Mouse (Mus musculus) hindbrain, embryonic 11.5 days (tissue): ENCODE measurements at regions not wholly inside any gene's neighbourhood (a gene's known extent, or its start where the extent isn't known, plus 50 kb on each side); places are given as distances from the start of the nearest gene placed in this dataset.
"Not testable (repeated sequence)": the region's sequence is repeated elsewhere in the genome, so short reads cannot be mapped to it uniquely, and the experiment has no call there.

Experiments used
- ATAC-seq: fragments of 200-750 bp; cut with Nextera tagmentation; 2 replicates; pipeline ENCODE4 v1.8.0; 2017; ENCODE audit warnings: mild to moderate bottlenecking, moderate TSS enrichment, moderate library complexity; ENCODE audit not compliant: low FRiP score
- DNase-seq: peaks from one replicate; pipeline ENCODE4 v3.0.0-alpha.2; 2015; ENCODE audit warnings: low spot score
- H3K27ac ChIP-seq: fragments of 300-500 bp; sonication (generic); 2 replicates; pipeline ENCODE4 v1.5.1; 2014; ENCODE audit warnings: mild to moderate bottlenecking, low read depth, low read length
- H3K27me3 ChIP-seq: fragments of 300-500 bp; sonication (generic); 2 replicates; pipeline ENCODE4 v1.6.1; 2014; ENCODE audit warnings: mild to moderate bottlenecking, low read length, moderate library complexity, mixed read lengths; ENCODE audit not compliant: control insufficient read depth, insufficient read depth
- H3K36me3 ChIP-seq: fragments of 300-500 bp; sonication (generic); 2 replicates; pipeline ENCODE4 v1.6.1; 2014; ENCODE audit warnings: mild to moderate bottlenecking, low read length, moderate library complexity, mixed read lengths; ENCODE audit not compliant: control insufficient read depth, insufficient read depth
- H3K4me1 ChIP-seq: fragments of 300-500 bp; sonication (generic); replicated peaks from 2 replicates; pipeline ENCODE4 v1.6.1; 2014; ENCODE audit warnings: low read length, mixed read lengths; ENCODE audit not compliant: control insufficient read depth, insufficient read depth
- H3K4me2 ChIP-seq: fragments of 300-500 bp; sonication (generic); replicated peaks from 2 replicates; pipeline ENCODE4 v1.6.1; 2014; ENCODE audit warnings: mild to moderate bottlenecking, low read depth, low read length
- H3K4me3 ChIP-seq: fragments of 300-500 bp; sonication (generic); 2 replicates; pipeline ENCODE4 v1.5.1; 2014; ENCODE audit warnings: low read depth, low read length
- H3K9ac ChIP-seq: fragments of 300-500 bp; sonication (generic); 2 replicates; pipeline ENCODE4 v1.6.1; 2014; ENCODE audit warnings: low read depth, low read length
- H3K9me3 ChIP-seq: fragments of 300-500 bp; sonication (generic); 2 replicates; pipeline ENCODE4 v1.6.1; 2016; ENCODE audit warnings: low read length; ENCODE audit not compliant: control insufficient read depth
- WGBS: fragments of 180-500 bp; shearing (Covaris S2); extraction: QIAGEN DNeasy Blood & Tissue Kit; methylation state at CpG from one replicate; pipeline ENCODE4 v1.1.7; 2014; 5-methylcytosine and 5-hydroxymethylcytosine counted together

DNA sequence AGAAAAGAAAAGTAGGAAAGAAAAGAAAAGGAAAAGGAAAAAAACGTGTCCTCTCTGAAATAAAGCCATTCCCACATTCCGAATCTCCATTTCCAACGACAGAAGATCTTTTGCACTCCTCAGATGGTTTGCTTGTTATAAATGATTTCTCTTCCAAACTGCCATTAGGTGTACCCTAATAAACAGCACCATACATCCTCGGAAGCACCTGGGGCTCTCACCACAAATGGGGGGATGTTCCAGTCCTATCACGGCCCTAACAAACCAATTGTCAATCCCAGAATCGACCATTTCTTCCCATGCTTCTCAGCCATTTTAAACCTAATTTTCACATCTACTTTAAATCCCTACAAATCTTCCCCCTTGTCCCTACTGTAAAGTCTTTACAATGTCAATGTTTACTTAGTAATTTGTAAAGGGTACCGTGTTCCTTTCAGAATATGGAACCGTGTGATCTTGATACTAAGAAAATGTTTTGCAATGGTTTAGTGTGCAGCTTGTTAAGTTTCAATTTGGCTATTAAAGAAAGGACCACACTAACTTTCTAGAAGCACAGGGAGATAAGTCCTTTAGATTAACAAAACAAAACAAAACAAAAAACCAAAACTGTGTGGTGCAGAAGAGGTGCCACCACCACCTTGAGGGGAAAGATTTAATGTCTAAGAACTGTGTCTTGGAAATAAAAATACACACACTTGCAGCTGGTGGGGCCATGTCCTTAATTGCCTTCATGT lies 66.6 kb upstream of the Chd2 start:
- Histone ChIP-seq H3K27ac (peak overlapping the region; percentile 82), H3K27me3 (no peaks in the 10 kb centered on the region), H3K9ac (no peak overlapping the region; the same call in 1 of the 2 replicates), H3K36me3 (no peaks in the 10 kb centered on the region), H3K4me1 (no peaks in the 10 kb centered on the region), H3K4me3 (no peak overlapping the region), H3K4me2 (no peak overlapping the region), H3K9me3 (no peaks in the 10 kb centered on the region)
- ATAC-seq (no peak), DNase-seq (peak; percentile 33)
- WGBS: 42% methylated on average over 8 of the region's 8 CpGs

DNA sequence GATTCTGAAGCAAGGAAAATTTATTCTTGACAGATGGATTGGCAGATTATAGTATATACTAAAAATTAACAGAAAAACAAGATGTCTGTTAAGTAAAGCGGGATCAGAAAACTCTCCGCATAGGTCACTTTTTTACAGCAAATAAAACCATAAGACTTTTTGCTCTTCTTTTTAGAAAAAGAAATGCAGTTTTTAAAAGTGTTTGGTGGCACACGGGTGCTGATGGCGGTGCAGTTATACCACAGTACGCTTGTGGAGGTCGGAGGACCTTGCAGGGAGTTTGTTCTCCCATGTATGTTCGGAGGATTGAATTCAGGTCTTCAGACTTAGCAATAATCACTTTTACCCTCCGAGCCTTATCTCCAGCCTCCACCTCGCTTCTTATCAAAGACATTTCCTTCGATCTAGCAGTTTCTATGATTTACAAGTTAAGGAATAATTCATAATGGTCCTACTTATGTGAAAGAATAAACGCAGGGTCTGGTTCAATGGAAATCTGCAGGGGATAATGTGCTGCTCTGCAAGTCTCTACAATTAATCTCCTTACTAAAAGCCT lies 65.9 kb upstream of the Chd2 start:
- DNase-seq: peak; percentile 49

DNA sequence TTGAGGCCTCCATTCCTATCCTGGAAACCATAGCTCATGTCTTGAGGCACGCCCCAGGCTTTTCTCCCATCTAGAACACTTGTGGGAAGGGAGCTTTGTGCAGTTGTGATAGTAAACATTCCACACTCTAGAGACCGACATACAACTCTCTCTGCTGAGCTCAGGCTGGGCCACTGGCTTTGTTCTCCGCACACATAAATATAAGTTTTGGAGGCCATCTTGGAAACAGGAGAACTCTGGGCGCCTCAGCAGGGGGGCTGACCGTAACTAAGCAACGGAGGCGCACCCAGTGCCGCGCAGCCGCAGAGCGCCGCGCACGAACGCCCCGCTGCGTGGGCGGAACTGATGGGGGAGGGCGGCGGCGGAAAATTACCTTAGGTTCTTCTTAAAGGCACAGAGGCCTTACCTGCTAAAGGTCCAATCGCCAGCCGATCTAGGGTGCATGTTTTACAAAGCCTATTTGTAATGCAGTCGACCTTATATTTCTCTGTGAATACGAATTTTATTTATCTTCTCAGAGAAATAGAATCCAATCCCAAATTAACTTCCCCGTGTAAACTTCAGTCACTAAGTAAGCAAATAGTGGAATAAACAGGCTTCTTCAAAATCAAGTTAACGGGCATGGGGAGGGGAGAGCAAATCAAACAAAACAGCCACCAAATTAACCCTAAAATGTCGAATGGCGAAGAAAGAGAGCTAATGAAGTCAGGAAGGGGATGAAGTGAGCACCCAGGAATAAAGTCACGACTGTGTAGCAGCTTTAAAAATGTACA lies 65.2 kb upstream of the Chd2 start:
- Histone ChIP-seq H3K4me1 (no peaks in the 10 kb centered on the region), H3K9ac (peak overlapping the region; percentile 44), H3K4me3 (peak overlapping the region; percentile 20), H3K9me3 (no peaks in the 10 kb centered on the region), H3K4me2 (peak overlapping the region; percentile 36), H3K27me3 (no peaks in the 10 kb centered on the region), H3K36me3 (no peaks in the 10 kb centered on the region), H3K27ac (peak overlapping the region; percentile 82)
- ATAC-seq (peak; percentile 91), DNase-seq (peak; percentile 95)
- WGBS: 2% methylated on average over 30 of the region's 30 CpGs

More for the DNA sequence above, 65.9 kb upstream of the Chd2 start:
- Histone ChIP-seq H3K36me3 (no peaks in the 10 kb centered on the region), H3K27ac (peak overlapping the region; percentile 82), H3K9me3 (no peaks in the 10 kb centered on the region), H3K4me2 (peak overlapping the region; percentile 36), H3K9ac (peak overlapping the region; percentile 44), H3K4me1 (no peaks in the 10 kb centered on the region), H3K27me3 (no peaks in the 10 kb centered on the region), H3K4me3 (peak overlapping the region; percentile 20)
- peak; percentile 43; the same call in 1 of the 2 replicates for ATAC-seq
- WGBS: 14% methylated on average over 11 of the region's 11 CpGs

DNA sequence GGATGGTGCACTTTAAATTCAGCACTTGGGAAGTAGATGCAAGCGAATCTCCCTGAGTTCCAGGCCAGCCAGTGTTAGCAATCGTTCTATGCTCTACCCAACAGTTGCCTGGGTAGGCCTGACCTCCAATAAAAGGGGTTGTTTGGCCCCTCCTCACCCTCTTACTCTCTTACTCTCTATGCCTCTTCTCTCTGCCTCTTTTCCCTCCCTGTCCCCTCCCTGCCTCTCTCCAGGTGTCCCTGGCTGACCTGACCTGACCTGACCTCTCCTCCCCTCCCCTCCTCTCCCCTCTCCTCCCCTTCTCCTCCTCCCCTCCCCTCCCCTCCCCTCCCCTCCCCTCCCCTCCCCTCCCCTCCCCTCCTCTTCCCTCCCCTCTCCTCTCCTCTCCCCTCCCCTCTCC lies 63.0 kb upstream of the Chd2 start:
- Histone ChIP-seq H3K36me3 (no peaks in the 10 kb centered on the region), H3K27ac (no peak overlapping the region), H3K4me3 (no peak overlapping the region), H3K4me2 (no peak overlapping the region), H3K27me3 (no peaks in the 10 kb centered on the region), H3K9me3 (no peaks in the 10 kb centered on the region), H3K9ac (no peak overlapping the region), H3K4me1 (no peaks in the 10 kb centered on the region)
- DNase-seq (no peak), ATAC-seq (no peak)
- 40% methylated on average over 2 of the region's 2 CpGs for WGBS

DNA sequence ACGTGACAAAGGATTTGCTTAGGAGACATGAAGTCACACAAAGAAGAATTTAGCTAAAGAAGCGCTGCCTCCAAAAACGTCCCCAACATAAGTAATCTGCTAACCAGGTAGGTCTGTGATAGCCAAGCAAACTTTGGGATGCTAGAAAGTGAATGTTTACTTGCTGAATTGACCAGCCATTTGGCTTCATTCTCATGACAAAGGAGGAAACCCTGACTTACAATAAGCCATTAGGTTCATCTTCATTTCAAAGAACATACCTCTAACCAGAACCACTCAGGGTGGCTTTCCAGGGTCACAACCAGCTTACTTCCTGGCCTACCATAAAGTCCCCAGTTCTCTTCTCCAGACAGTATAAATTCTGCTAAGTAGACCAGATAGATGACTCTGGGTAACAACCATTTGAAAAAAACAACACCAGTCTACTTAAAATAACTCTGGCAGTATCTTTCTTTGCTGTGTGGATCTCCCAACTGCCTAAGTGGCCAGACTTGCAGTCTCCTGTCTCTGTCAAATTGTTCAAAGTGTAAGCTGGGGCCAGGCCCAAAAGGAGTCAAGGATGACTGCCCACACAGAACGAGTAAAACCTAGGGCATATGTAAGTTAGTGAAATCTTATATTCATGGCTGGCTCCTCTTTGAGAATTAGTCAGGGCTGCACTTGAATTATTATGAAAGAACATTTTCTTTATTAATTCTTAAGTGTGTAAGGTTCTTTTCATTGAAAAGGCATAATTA lies 61.4 kb upstream of the Chd2 start:
- Histone ChIP-seq H3K27me3 (no peaks in the 10 kb centered on the region), H3K4me2 (no peak overlapping the region), H3K4me3 (no peak overlapping the region), H3K27ac (no peak overlapping the region), H3K9me3 (no peaks in the 10 kb centered on the region), H3K36me3 (no peaks in the 10 kb centered on the region), H3K4me1 (no peaks in the 10 kb centered on the region), H3K9ac (no peak overlapping the region)
- DNase-seq (no peak), ATAC-seq (no peak)
- WGBS: 53% methylated on average over 4 of the region's 4 CpGs

DNA sequence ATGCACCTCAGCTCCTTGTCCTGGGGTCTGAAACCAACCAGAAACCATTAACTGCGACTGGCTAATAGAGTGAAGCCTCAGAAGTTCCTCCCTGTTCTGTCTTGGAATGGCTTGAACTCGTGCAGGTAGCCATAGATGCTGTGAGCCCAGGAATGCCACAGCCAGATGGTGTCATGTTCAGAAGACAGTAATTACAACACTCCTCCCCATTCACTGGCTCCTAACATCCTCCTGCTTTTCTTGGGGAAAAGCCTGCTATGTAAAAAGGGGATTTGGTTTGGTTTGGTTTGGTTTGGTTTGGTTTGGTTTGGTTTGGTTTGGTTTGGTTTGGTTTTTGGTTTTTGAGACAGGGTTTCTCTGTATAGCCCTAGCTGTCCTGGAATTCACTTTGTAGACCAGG lies 59.7 kb upstream of the Chd2 start:
- Histone ChIP-seq H3K4me3 (no peak overlapping the region), H3K4me2 (no peak overlapping the region), H3K27me3 (no peaks in the 10 kb centered on the region), H3K36me3 (no peaks in the 10 kb centered on the region), H3K9me3 (no peaks in the 10 kb centered on the region), H3K9ac (no peak overlapping the region), H3K27ac (no peak overlapping the region), H3K4me1 (no peaks in the 10 kb centered on the region)
- 54% methylated on average over 2 of the region's 2 CpGs for WGBS
- no peak for ATAC-seq
- DNase-seq: no peak

DNA sequence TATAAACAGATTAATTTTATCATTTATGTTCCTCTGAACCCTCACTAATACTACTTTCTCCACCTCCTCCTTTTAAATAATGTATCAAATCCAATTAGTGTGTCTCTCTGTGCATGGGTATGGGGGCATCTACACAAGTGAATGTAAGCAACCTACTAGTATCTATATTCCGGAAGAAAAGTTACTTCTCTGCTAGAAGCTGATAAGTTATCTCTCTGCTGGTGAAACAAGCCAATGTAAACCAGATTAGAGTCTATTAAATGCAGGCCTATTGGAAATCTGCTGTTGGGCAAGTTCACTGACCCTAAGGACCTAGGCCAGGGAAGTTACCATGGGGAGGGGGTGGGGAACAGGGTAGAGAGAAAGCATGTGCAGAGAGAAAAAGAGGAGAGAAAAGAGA lies 59.1 kb upstream of the Chd2 start:
- H3K27ac ChIP-seq: no peak overlapping the region

DNA sequence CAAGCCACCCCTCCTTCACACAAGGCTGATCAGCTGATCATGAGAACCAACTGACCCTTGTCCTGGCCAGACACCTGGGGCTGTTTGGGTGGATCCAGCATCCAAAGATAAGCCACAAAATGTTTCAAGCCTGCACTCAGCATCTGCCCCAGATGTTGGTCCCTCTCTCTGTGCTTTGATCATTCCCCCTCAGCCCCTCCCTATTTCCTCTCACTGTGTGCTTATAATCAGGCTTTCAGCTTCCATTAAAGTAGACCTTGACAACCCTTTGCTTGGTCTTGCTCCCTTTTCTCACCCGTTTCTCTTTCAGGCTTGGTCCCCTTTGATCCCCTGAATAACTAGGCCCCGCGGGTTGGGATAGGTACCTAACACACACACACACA lies 58.4 kb upstream of the Chd2 start:
- H3K27ac ChIP-seq, DNase-seq, H3K9ac ChIP-seq, ATAC-seq, H3K36me3 ChIP-seq, H3K4me1 ChIP-seq, H3K9me3 ChIP-seq, H3K4me2 ChIP-seq, H3K27me3 ChIP-seq, H3K4me3 ChIP-seq: not testable (repeated sequence)
- WGBS: 84% methylated on average over 3 of the region's 3 CpGs

More for the DNA sequence above, 59.1 kb upstream of the Chd2 start:
- Histone ChIP-seq H3K9me3 (no peaks in the 10 kb centered on the region), H3K4me3 (no peak overlapping the region), H3K27me3 (no peaks in the 10 kb centered on the region), H3K4me1 (no peaks in the 10 kb centered on the region), H3K36me3 (no peaks in the 10 kb centered on the region), H3K4me2 (no peak overlapping the region), H3K9ac (no peak overlapping the region)
- no peak for DNase-seq
- WGBS: 95% methylated on average over 1 of the region's 1 CpGs
- ATAC-seq: no peak
